Mouse (Mus musculus): ENCODE measurements around the gene Lrba.

The Lrba gene

GRCm38 (mm10) chr3:86561023-86561344, 336.5 kb downstream of the Lrba start:
- DNase-seq: no peak

- DNase-seq: no peak
These were observed 336.9 kb downstream of the Lrba start for GRCm38 (mm10) chr3:86561396-86561795.

- DNase-seq: no peak
These were observed 342.8 kb downstream of the Lrba start for GRCm38 (mm10) chr3:86567312-86567711.

- DNase-seq: no peak
These were observed 347.0 kb downstream of the Lrba start for GRCm38 (mm10) chr3:86571518-86571917.

GRCm38 (mm10) chr3:86572519-86573244, 348.2 kb downstream of the Lrba start:
- DNase-seq: no peak

GRCm38 (mm10) chr3:86575312-86575711, 350.8 kb downstream of the Lrba start:
- DNase-seq: no peak

- no peak for DNase-seq
These were observed 377.8 kb downstream of the Lrba start for GRCm38 (mm10) chr3:86602284-86602683.

- no peak for DNase-seq
These were observed 381.3 kb downstream of the Lrba start for GRCm38 (mm10) chr3:86605775-86606174.

GRCm38 (mm10) chr3:86627008-86627743, 402.7 kb downstream of the Lrba start:
- DNase-seq: no peak

- no peak for DNase-seq
These were observed 404.9 kb downstream of the Lrba start for GRCm38 (mm10) chr3:86629379-86629778.

- no peak for DNase-seq
These were observed 411.0 kb downstream of the Lrba start for GRCm38 (mm10) chr3:86635464-86635863.

GRCm38 (mm10) chr3:86635940-86636339, 411.5 kb downstream of the Lrba start:
- DNase-seq: no peak

GRCm38 (mm10) chr3:86638552-86639348, 414.3 kb downstream of the Lrba start:
- DNase-seq: no peak

- no peak for DNase-seq
These were observed 416.9 kb downstream of the Lrba start for GRCm38 (mm10) chr3:86641393-86641792.

GRCm38 (mm10) chr3:86641796-86642195, 417.3 kb downstream of the Lrba start:
- DNase-seq: no peak

- DNase-seq: no peak
These were observed 422.3 kb downstream of the Lrba start for GRCm38 (mm10) chr3:86646771-86647170.

GRCm38 (mm10) chr3:86651006-86651405, 426.5 kb downstream of the Lrba start:
- DNase-seq: no peak

- no peak for DNase-seq
These were observed 434.8 kb downstream of the Lrba start for GRCm38 (mm10) chr3:86659326-86659725.

GRCm38 (mm10) chr3:86664399-86664798, 439.9 kb downstream of the Lrba start:
- no peak for DNase-seq

GRCm38 (mm10) chr3:86668146-86668545, 443.7 kb downstream of the Lrba start:
- no peak for DNase-seq

- peak in 1 of 2 experiments; percentile 5 for DNase-seq
These were observed 453.2 kb downstream of the Lrba start for GRCm38 (mm10) chr3:86677573-86678155.

- DNase-seq: no peak
These were observed 463.2 kb downstream of the Lrba start for GRCm38 (mm10) chr3:86687571-86688209.

GRCm38 (mm10) chr3:86688438-86688837, 464.0 kb downstream of the Lrba start:
- no peak for DNase-seq
